Mouse (Mus musculus): ENCODE results near the gene Nmur1. TPM values are rescaled to one million over a fixed set of nuclear protein-coding genes. Genes with fewer than 3 reads are reported as not detected.

Nmur1 gene
- polyA plus RNA-seq, 1 experiment from 2014 or later = not detected

DNA sequence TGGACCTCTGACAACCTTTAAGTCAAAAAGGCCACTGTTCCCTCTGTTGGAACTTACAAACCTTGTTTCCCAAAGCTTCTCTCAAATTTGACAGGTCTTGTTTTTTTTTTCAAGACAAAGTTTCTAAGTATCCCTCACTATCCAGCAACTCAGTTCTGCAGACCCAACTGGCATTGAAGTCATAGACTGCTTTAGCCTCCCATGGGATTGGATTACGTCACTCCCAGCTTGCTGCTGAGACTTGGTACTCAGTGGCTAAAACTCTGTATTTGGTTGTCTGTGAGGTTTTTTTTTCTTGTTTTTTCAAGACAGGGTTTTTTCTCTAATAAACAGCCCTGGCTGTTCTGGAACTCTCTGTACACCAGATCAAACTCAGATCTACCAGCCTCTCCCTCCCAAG, 76.3 kb downstream of the Nmur1 start:
- Histone ChIP-seq H3K27me3 (ENCODE audit: control insufficient read depth, insufficient read depth, low read length) (no peaks in the 10 kb centered on the region), H3K9me3 (replicated peaks; ENCODE audit: control insufficient read depth, low read length) (no peaks in the 10 kb centered on the region), H3K4me2 (no peak overlapping the region), H3K9ac (ENCODE audit: low read depth, low read length) (no peak overlapping the region), H3K27ac (ENCODE audit: low read depth, low read length) (no peak overlapping the region), H3K4me1 (ENCODE audit: control insufficient read depth, insufficient read depth, low read length) (no peaks in the 10 kb centered on the region), H3K36me3 (ENCODE audit: control insufficient read depth, insufficient read depth, low read length) (peaks cover 52% of the 10 kb centered on the region), H3K4me3 (ENCODE audit: low read depth, low read length) (no peak overlapping the region)
- 97% methylated on average over 1 of the region's 1 CpGs for WGBS (ENCODE audit: insufficient replicate concordance)
- ATAC-seq (replicated peaks; ENCODE audit: insufficient number of reproducible peaks, low FRiP score, low TSS enrichment) = no peak

DNA sequence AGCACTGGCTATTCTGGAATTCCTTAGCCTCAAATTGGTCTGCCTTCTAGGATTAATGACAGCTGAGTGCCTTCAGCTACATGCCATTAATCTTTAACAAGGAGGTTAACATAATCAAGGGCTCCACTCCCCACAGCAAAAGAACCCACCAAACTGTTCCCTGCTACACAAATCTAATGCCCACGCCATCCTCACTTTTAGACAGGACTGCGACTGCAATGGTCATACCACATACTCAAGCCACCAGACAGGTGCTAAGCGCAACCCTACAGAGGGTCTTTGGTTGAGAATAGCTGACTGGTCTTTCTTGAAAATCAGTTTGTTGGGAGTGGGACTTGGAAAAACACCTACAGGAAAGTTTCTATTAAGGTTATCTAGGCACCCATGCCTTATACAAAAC, 76.8 kb downstream of the Nmur1 start:
- ATAC-seq (replicated peaks; ENCODE audit: insufficient number of reproducible peaks, low FRiP score, low TSS enrichment) = no peak
- no peak overlapping the region for H3K4me2 ChIP-seq
- H3K27ac ChIP-seq (ENCODE audit: low read depth, low read length) = no peak overlapping the region
- H3K4me3 ChIP-seq (ENCODE audit: low read depth, low read length) = no peak overlapping the region
- H3K9ac ChIP-seq (ENCODE audit: low read depth, low read length) = no peak overlapping the region
- no peaks in the 10 kb centered on the region for H3K9me3 ChIP-seq (replicated peaks; ENCODE audit: control insufficient read depth, low read length)
- no peaks in the 10 kb centered on the region for H3K4me1 ChIP-seq (ENCODE audit: control insufficient read depth, insufficient read depth, low read length)
- H3K27me3 ChIP-seq (ENCODE audit: control insufficient read depth, insufficient read depth, low read length) = no peaks in the 10 kb centered on the region
- WGBS (ENCODE audit: insufficient replicate concordance) = 92% methylated on average over 3 of the region's 3 CpGs
- H3K36me3 ChIP-seq (ENCODE audit: control insufficient read depth, insufficient read depth, low read length) = peaks cover 49% of the 10 kb centered on the region

DNA sequence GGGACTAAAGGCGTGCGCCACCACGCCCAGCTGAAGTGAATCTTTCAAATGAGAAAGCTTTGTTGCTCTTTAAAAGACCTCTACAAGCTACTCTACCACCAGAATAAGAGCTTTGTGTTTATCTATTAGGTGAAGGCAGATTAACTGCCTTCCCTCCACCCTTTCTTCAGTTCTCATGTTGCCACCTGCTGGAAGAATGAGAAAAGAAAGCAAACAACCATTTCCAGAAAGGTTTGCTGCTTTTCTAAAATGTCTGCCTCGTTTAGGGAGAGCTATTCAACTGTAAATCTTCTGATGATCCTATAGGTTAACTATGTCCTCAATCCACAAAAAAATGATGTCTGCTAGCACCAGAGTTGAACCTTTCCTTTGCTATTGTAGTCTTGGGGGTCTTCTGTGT, 77.2 kb downstream of the Nmur1 start:
- no peak for ATAC-seq (replicated peaks; ENCODE audit: insufficient number of reproducible peaks, low FRiP score, low TSS enrichment)
- Histone ChIP-seq H3K9me3 (replicated peaks; ENCODE audit: control insufficient read depth, low read length) (no peaks in the 10 kb centered on the region), H3K4me3 (ENCODE audit: low read depth, low read length) (no peak overlapping the region), H3K4me2 (no peak overlapping the region), H3K27ac (ENCODE audit: low read depth, low read length) (no peak overlapping the region), H3K4me1 (ENCODE audit: control insufficient read depth, insufficient read depth, low read length) (no peaks in the 10 kb centered on the region), H3K36me3 (ENCODE audit: control insufficient read depth, insufficient read depth, low read length) (peaks cover 45% of the 10 kb centered on the region), H3K9ac (ENCODE audit: low read depth, low read length) (no peak overlapping the region), H3K27me3 (ENCODE audit: control insufficient read depth, insufficient read depth, low read length) (no peaks in the 10 kb centered on the region)
- WGBS (ENCODE audit: insufficient replicate concordance) = 74% methylated on average over 4 of the region's 4 CpGs

DNA sequence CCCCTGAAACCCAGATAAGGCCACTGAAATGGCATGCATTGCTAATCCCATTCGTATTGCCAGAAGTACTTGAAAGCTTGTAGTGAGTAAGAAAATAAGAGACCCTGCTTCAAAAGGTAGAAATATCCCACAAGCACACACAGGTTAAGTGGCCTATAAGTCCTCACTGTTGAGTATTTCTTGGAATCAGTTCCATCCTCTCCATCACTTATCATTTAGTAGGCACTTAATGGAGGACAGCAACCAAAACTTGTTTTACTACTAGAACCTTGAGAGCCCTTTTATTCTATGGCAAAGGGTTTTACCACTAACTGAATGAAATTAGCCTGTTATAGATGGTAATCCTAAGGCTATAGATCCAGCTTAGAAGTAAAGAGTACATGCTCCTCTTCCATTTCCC, 77.9 kb downstream of the Nmur1 start:
- Histone ChIP-seq H3K9ac (ENCODE audit: low read depth, low read length) (no peak overlapping the region), H3K4me2 (no peak overlapping the region), H3K4me3 (ENCODE audit: low read depth, low read length) (no peak overlapping the region), H3K27ac (ENCODE audit: low read depth, low read length) (no peak overlapping the region), H3K9me3 (replicated peaks; ENCODE audit: control insufficient read depth, low read length) (no peaks in the 10 kb centered on the region), H3K36me3 (ENCODE audit: control insufficient read depth, insufficient read depth, low read length) (peaks cover 40% of the 10 kb centered on the region), H3K4me1 (ENCODE audit: control insufficient read depth, insufficient read depth, low read length) (no peaks in the 10 kb centered on the region), H3K27me3 (ENCODE audit: control insufficient read depth, insufficient read depth, low read length) (no peaks in the 10 kb centered on the region)
- WGBS (ENCODE audit: insufficient replicate concordance) = 73% methylated on average over 1 of the region's 1 CpGs
- no peak for ATAC-seq (replicated peaks; ENCODE audit: insufficient number of reproducible peaks, low FRiP score, low TSS enrichment)

DNA sequence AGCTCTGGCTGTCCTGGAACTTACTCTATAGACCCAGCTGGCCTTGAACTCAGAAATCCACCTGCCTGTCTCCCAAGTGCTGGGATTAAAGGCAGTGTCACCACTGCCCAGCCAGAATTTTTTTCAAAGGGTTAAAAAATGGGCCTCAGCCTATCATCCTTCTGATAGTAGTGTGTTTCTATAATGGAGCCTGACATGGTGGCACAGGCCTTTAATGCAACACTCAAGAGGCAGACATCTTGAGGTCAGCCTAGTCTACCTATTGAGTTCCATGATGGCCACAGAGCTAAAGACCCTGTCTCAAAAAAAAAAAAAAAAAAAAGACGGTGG, 78.3 kb downstream of the Nmur1 start:
- no peak overlapping the region for H3K9ac ChIP-seq (ENCODE audit: low read depth, low read length)
- H3K36me3 ChIP-seq (ENCODE audit: control insufficient read depth, insufficient read depth, low read length) = peaks cover 37% of the 10 kb centered on the region
- no peak overlapping the region for H3K27ac ChIP-seq (ENCODE audit: low read depth, low read length)
- 63% methylated on average over 1 of the region's 1 CpGs for WGBS (ENCODE audit: insufficient replicate concordance)
- no peaks in the 10 kb centered on the region for H3K9me3 ChIP-seq (replicated peaks; ENCODE audit: control insufficient read depth, low read length)
- no peaks in the 10 kb centered on the region for H3K27me3 ChIP-seq (ENCODE audit: control insufficient read depth, insufficient read depth, low read length)
- no peak for ATAC-seq (replicated peaks; ENCODE audit: insufficient number of reproducible peaks, low FRiP score, low TSS enrichment)
- no peaks in the 10 kb centered on the region for H3K4me1 ChIP-seq (ENCODE audit: control insufficient read depth, insufficient read depth, low read length)
- H3K4me2 ChIP-seq = no peak overlapping the region
- no peak overlapping the region for H3K4me3 ChIP-seq (ENCODE audit: low read depth, low read length)

DNA sequence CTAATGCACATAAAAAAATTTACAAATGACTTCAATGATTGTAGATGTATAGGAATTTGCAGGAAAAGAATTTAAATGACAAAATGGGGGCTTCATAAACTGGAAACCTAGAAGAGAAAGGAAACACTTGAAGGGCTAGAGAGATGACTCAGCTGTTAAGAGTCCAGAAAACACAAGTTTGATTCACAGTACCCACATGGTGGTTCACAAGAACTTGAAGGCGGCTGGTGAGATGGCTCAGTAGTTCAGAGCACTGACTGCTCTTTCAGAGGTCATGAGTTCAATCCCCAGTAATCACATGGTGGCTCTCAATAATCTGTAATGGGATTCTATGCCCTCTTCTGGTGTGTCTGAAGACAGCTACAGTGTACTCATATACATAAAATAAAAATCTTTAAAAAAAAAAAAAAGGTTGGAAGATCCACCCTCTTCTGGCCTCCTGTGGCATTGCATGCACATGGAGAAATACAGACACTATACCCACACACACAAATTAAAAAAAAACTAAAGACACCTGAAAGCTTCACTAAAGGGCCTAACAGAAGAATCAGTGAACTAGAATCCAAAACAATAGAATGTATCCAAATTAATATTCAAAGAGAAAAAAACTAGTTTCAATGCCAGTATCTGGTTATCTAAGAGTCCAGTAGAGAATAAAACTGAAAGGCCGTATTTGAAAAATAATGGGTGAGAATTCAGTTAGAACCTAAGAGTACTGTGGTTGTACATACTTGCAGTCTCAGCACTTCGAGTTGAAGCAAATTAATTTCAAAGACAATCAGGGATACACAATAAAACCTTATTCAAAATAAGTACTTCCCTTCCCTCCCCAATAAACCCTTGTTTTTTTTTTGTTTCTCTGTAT, 78.9 kb downstream of the Nmur1 start:
- Histone ChIP-seq H3K36me3 (ENCODE audit: control insufficient read depth, insufficient read depth, low read length) (peaks cover 33% of the 10 kb centered on the region), H3K4me2 (no peak overlapping the region), H3K9me3 (replicated peaks; ENCODE audit: control insufficient read depth, low read length) (no peaks in the 10 kb centered on the region), H3K27me3 (ENCODE audit: control insufficient read depth, insufficient read depth, low read length) (no peaks in the 10 kb centered on the region), H3K9ac (ENCODE audit: low read depth, low read length) (no peak overlapping the region), H3K4me3 (ENCODE audit: low read depth, low read length) (no peak overlapping the region), H3K4me1 (ENCODE audit: control insufficient read depth, insufficient read depth, low read length) (no peaks in the 10 kb centered on the region), H3K27ac (ENCODE audit: low read depth, low read length) (no peak overlapping the region)
- 83% methylated on average over 3 of the region's 3 CpGs for WGBS (ENCODE audit: insufficient replicate concordance)
- ATAC-seq (replicated peaks; ENCODE audit: insufficient number of reproducible peaks, low FRiP score, low TSS enrichment) = no peak

DNA sequence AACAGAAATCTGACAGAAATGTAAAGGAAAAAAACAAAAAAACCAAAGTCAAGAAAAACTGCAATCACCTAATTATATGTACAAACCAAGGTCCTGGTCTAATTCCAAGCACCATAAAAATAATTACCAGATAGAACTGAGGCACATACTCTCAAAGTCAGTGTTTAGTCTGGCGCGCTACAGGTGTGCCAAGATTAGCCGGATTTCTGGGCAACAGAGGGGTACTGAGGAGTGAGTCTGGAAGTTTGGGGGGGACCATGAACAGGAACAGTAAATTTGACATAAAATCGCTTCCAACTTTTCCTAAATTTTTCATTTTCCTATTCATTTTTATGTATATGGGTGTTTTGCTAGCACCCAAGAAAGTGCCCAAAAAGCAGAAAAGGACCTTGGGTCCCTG, 80.1 kb downstream of the Nmur1 start:
- no peaks in the 10 kb centered on the region for H3K4me1 ChIP-seq (ENCODE audit: control insufficient read depth, insufficient read depth, low read length)
- H3K9me3 ChIP-seq (replicated peaks; ENCODE audit: control insufficient read depth, low read length) = no peaks in the 10 kb centered on the region
- no peak overlapping the region for H3K27ac ChIP-seq (ENCODE audit: low read depth, low read length)
- H3K9ac ChIP-seq (ENCODE audit: low read depth, low read length) = no peak overlapping the region
- H3K4me3 ChIP-seq (ENCODE audit: low read depth, low read length) = no peak overlapping the region
- ATAC-seq (replicated peaks; ENCODE audit: insufficient number of reproducible peaks, low FRiP score, low TSS enrichment) = no peak
- 87% methylated on average over 4 of the region's 4 CpGs for WGBS (ENCODE audit: insufficient replicate concordance)
- H3K27me3 ChIP-seq (ENCODE audit: control insufficient read depth, insufficient read depth, low read length) = no peaks in the 10 kb centered on the region
- H3K36me3 ChIP-seq (ENCODE audit: control insufficient read depth, insufficient read depth, low read length) = peaks cover 23% of the 10 kb centered on the region
- no peak overlapping the region for H3K4me2 ChIP-seq

DNA sequence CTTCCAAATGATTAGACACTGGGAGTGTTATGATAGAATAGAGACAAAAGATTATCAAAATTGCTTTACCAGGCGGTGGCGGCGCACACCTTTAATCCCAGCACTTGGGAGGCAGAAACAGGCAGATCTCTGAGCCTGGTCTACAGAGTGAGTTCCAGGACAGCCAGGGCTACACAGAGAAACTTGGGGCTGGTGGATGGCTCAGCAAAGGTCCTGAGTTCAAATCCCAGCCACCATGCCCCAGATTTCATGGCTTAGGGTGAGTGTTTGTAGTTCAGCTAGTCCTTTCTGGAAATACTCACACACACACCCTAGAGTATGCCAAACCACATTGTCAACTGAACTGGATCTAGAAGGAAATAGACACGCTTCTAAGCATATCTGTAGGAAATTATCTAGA, 81.0 kb downstream of the Nmur1 start:
- Histone ChIP-seq H3K36me3 (ENCODE audit: control insufficient read depth, insufficient read depth, low read length) (peaks cover 15% of the 10 kb centered on the region), H3K4me1 (ENCODE audit: control insufficient read depth, insufficient read depth, low read length) (no peaks in the 10 kb centered on the region), H3K27ac (ENCODE audit: low read depth, low read length) (no peak overlapping the region), H3K4me2 (no peak overlapping the region), H3K9ac (ENCODE audit: low read depth, low read length) (no peak overlapping the region), H3K9me3 (replicated peaks; ENCODE audit: control insufficient read depth, low read length) (no peaks in the 10 kb centered on the region), H3K4me3 (ENCODE audit: low read depth, low read length) (no peak overlapping the region), H3K27me3 (ENCODE audit: control insufficient read depth, insufficient read depth, low read length) (no peaks in the 10 kb centered on the region)
- 84% methylated on average over 4 of the region's 4 CpGs for WGBS (ENCODE audit: insufficient replicate concordance)
- no peak for ATAC-seq (replicated peaks; ENCODE audit: insufficient number of reproducible peaks, low FRiP score, low TSS enrichment)

Data from heart, embryonic 11.5 days (tissue).